ENCODE assay signal across 13 mouse cellular contexts in the genomic region with DNA sequence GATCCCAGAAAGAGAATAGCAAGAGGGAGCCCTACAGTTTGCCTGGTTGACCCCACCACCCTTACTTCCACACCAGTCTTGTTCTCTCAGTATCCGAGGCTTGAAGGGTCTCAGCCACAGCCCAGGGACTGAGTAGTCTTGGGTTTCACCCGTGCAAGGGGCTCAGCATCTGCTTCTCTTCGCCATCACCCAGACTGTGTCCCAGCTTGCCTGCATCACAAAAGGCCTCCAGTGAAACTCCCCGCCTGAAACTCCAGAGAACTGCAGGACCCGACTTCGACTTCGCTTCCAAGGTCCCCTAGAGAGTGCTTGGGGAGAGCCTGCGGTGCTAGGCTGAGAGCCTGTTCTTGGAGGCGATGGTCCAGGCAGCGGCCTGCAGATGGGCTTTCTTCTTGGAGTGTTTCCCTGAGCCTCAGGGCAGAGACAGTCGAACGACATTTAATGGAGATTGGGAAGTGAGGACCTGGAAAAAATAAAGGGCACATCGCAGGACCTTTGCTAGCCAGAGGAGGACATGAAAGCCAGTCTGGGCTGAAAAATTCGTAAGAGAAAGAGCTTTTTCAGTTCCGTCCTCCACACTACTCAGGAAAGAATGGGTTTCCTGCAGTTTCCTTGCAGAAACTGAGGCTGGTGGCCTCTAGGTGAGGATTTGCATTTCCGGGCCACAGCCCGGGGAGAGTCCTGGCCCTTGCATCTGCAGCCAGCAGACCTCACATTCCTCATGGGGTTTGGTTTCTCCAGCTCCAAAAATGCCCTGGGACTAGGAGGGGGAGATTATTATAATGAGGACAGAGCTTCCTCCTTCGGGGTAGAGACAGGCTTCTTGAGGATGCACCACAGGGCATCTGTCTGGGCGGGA. TPM values are rescaled to one million over a fixed set of nuclear protein-coding genes. Genes with fewer than 3 reads are reported as not detected.
A peak's percentile ranks its signal among the peaks of the same experiment; 100 is the strongest.
DNase-seq lines count a peak whose midpoint lies in the region; ATAC-seq lines count a peak whose summit lies in the region.
"Had no signal": no experiment of that assay in that cellular context is flagged by ENCODE, and none has a peak within 500 bp of the region (broad histone marks: within the 10 kb centered on the region; RNA-seq: fewer than 3 reads in every experiment).

No protein-coding gene starts in this region.

- no peak for ATAC-seq in hindbrain, embryonic 15.5 days (ENCODE audit: low FRiP score, low read depth)

- no peaks in the 10 kb centered on the region for H3K36me3 ChIP-seq in heart, embryonic 10.5 days
- no peaks in the 10 kb centered on the region for H3K36me3 ChIP-seq in hindbrain, embryonic 15.5 days
- H3K36me3 ChIP-seq: forebrain, embryonic 12.5 days; heart, embryonic 15.5 days had no signal

- peaks cover 41% of the 10 kb centered on the region for H3K4me1 ChIP-seq in heart, embryonic 10.5 days
- peaks cover 50% of the 10 kb centered on the region for H3K4me1 ChIP-seq in hindbrain, embryonic 15.5 days (replicated peaks)

- peaks cover 86% of the 10 kb centered on the region for H3K27me3 ChIP-seq in heart, embryonic 10.5 days (ENCODE audit: insufficient read depth, poor library complexity, severe bottlenecking)
- peaks cover 67% of the 10 kb centered on the region for H3K27me3 ChIP-seq in hindbrain, embryonic 15.5 days

- no peak for DNase-seq in heart, embryonic 10.5 days (ENCODE audit: low spot score)
- no peak for DNase-seq in heart, adult 11 months
- peak; percentile 40 for DNase-seq in testis, postnatal 10 days (ENCODE audit: low spot score)
- no peak for DNase-seq in testis, postnatal 14 days (ENCODE audit: low spot score)
- no peak for DNase-seq in layer of hippocampus, postnatal 36 days
- no peak for DNase-seq in adrenal gland, postnatal 10 days
- DNase-seq: gastrocnemius, postnatal 14 days had no signal

- H3K9me3 ChIP-seq in heart, embryonic 10.5 days = no peaks in the 10 kb centered on the region
- no peaks in the 10 kb centered on the region for H3K9me3 ChIP-seq in hindbrain, embryonic 15.5 days
- H3K9me3 ChIP-seq: forebrain, embryonic 12.5 days; heart, embryonic 15.5 days had no signal

- no peak overlapping the region for H3K27ac ChIP-seq in heart, embryonic 10.5 days
- H3K27ac ChIP-seq in hindbrain, embryonic 15.5 days (replicated peaks) = peak overlapping the region; percentile 17; the same call in 1 of the 2 replicates
- H3K27ac ChIP-seq: forebrain, embryonic 12.5 days; heart, embryonic 15.5 days; liver, embryonic 14.5 days; macrophage had no signal

- 0 out of 2 replicates have a peak overlapping the region, but pooled peaks have one; percentile 12 for H3K4me3 ChIP-seq in heart, embryonic 10.5 days
- no peak overlapping the region; the same call in 1 of the 2 replicates for H3K4me3 ChIP-seq in hindbrain, embryonic 15.5 days
- H3K4me3 ChIP-seq: forebrain, embryonic 12.5 days had no signal

- H3K4me2 ChIP-seq in hindbrain, embryonic 15.5 days = peak overlapping the region; percentile 49
- H3K4me2 ChIP-seq: forebrain, embryonic 12.5 days; heart, embryonic 15.5 days had no signal

- 2% methylated on average over 19 of the region's 19 CpGs for WGBS in heart, embryonic 10.5 days
- 3% methylated on average over 19 of the region's 19 CpGs for WGBS in hindbrain, embryonic 15.5 days

- H3K9ac ChIP-seq in hindbrain, embryonic 15.5 days = no peak overlapping the region
- H3K9ac ChIP-seq: forebrain, embryonic 12.5 days; heart, embryonic 15.5 days; liver, embryonic 14.5 days had no signal

RNA-seq across cellular contexts. Expression of a gene that starts 11.8 kb away (rescaled TPM):
- polyA plus RNA-seq in heart, embryonic 10.5 days (2016; fragmentation: Nextera tagmentation; extraction: Ambion mirVana) = 0.06 TPM in 1 of 2 replicates, not detected in the other
- polyA plus RNA-seq in hindbrain, embryonic 15.5 days (2015; fragmentation: Nextera tagmentation; extraction: Ambion mirVana) = 15.0 and 20.5 TPM in 2 replicates
- total RNA-seq in layer of hippocampus, postnatal 36 days (2021) = under 1 TPM; 0.10 to 0.15 TPM
- total RNA-seq in adrenal gland, postnatal 10 days (2021) = under 1 TPM; 0.09 to 0.18 TPM
- polyA plus RNA-seq: heart, embryonic 15.5 days; kidney, embryonic 14.5 days had no signal
